Mouse (Mus musculus): ENCODE measurements at regions not wholly inside any gene's neighbourhood (a gene's known extent, or its start where the extent isn't known, plus 50 kb on each side); places are given as distances from the start of the nearest gene placed in this dataset.

GRCm38 (mm10) chr2:71627097-71627755 is 80.7 kb upstream of the Dlx2 start:
- no peak for TF ChIP-seq CTCF (IDR thresholded peaks at IDR 0.05; ENCODE audit: low read depth)
- TF ChIP-seq EP300 (IDR thresholded peaks at IDR 0.05; ENCODE audit: low read depth) = no peak

All from liver, postnatal 0 days (tissue).